Mouse (Mus musculus) midbrain, postnatal 0 days (tissue): ENCODE results near the gene Gcg. TPM values are rescaled to one million over a fixed set of nuclear protein-coding genes. Genes with fewer than 3 reads are reported as not detected.

Experiments used
- ATAC-seq: fragments of 200-750 bp; cut with Nextera tagmentation; 2 replicates; pipeline ENCODE4 v1.8.0; 2017; ENCODE audit warnings: moderate number of reproducible peaks, mild to moderate bottlenecking, moderate TSS enrichment, moderate library complexity; ENCODE audit not compliant: low FRiP score
- DNase-seq: peaks from one replicate; pipeline ENCODE4 v3.0.0-alpha.2; 2015; ENCODE audit warnings: low spot score
- H3K27ac ChIP-seq: fragments of 300-500 bp; sonication (generic); 2 replicates; pipeline ENCODE4 v1.5.1; 2014; ENCODE audit warnings: low read depth, mild to moderate bottlenecking, low read length, mixed read lengths
- H3K27me3 ChIP-seq: fragments of 300-500 bp; sonication (generic); 2 replicates; pipeline ENCODE4 v1.6.1; 2014; ENCODE audit warnings: low read length, control low read depth, mixed read lengths; ENCODE audit not compliant: insufficient read depth
- H3K36me3 ChIP-seq: fragments of 300-500 bp; sonication (generic); 2 replicates; pipeline ENCODE4 v1.6.1; 2014; ENCODE audit warnings: low read length, control low read depth, mixed read lengths; ENCODE audit not compliant: insufficient read depth
- H3K4me1 ChIP-seq: fragments of 300-500 bp; sonication (generic); 2 replicates; pipeline ENCODE4 v1.6.1; 2014; ENCODE audit warnings: mild to moderate bottlenecking, control low read depth, antibody characterized with exemption, low read length, mixed read lengths; ENCODE audit not compliant: insufficient read depth
- H3K4me2 ChIP-seq: fragments of 300-500 bp; sonication (generic); 2 replicates; pipeline ENCODE4 v1.6.1; 2014; ENCODE audit warnings: low read depth, mild to moderate bottlenecking, low read length, mixed read lengths; ENCODE audit not compliant: poor library complexity, severe bottlenecking
- H3K4me3 ChIP-seq: fragments of 300-500 bp; sonication (generic); 2 replicates; pipeline ENCODE4 v1.5.1; 2014; ENCODE audit warnings: low read depth, mild to moderate bottlenecking, low read length, moderate library complexity
- H3K9ac ChIP-seq: fragments of 300-500 bp; sonication (generic); replicated peaks from 2 replicates; pipeline ENCODE4 v1.6.1; 2014; ENCODE audit warnings: mild to moderate bottlenecking, low read length, moderate library complexity, mixed read lengths; ENCODE audit not compliant: poor library complexity, severe bottlenecking
- H3K9me3 ChIP-seq: fragments of 300-500 bp; sonication (generic); 2 replicates; pipeline ENCODE4 v1.6.1; 2016; ENCODE audit warnings: low read length, control low read depth
- CTCF ChIP-seq: IDR thresholded peaks from 2 replicates; pipeline ENCODE4 v1.5.1; 2016; ENCODE audit warnings: antibody characterized with exemption, mild to moderate bottlenecking
- WGBS: fragments of 180-500 bp; shearing (Covaris S2); extraction: QIAGEN DNeasy Blood & Tissue Kit; methylation state at CpG from one replicate; pipeline ENCODE4 v1.1.7; 2014; 5-methylcytosine and 5-hydroxymethylcytosine counted together
- polyA plus RNA-seq: library from polyadenylated mRNA; unstranded; fragments of >200 nt; fragmentation: Nextera tagmentation; extraction: Ambion mirVana; gene quantifications from 2 replicates; pipeline ENCODE4 v1.2.1, GENCODE M21; 2015
- total RNA-seq: library from RNA; depleted of rRNA; stranded (reverse); fragments of >200 nt; gene quantifications from 2 replicates; pipeline ENCODE4 v1.2.3, GENCODE M21; 2014

The Gcg gene
- total and polyA plus RNA-seq, 2 experiments from 2014 or later, result 0.23 TPM; not detected in 1

GRCm38 (mm10) chr2:62507130-62507529 lies 23.7 kb upstream of the Gcg start:
- Histone ChIP-seq H3K4me1 (no peaks in the 10 kb centered on the region), H3K4me2 (no peak overlapping the region), H3K27ac (no peak overlapping the region), H3K27me3 (no peaks in the 10 kb centered on the region), H3K4me3 (no peak overlapping the region), H3K9ac (no peak overlapping the region), H3K36me3 (no peaks in the 10 kb centered on the region), H3K9me3 (no peaks in the 10 kb centered on the region)
- no peak for TF ChIP-seq CTCF
- DNase-seq (no peak), ATAC-seq (no peak)
- WGBS, result 77% methylated on average over 5 of the region's 5 CpGs

- Histone ChIP-seq H3K9me3 (no peaks in the 10 kb centered on the region), H3K9ac (no peak overlapping the region), H3K4me1 (no peaks in the 10 kb centered on the region), H3K27me3 (no peaks in the 10 kb centered on the region), H3K36me3 (no peaks in the 10 kb centered on the region), H3K27ac (no peak overlapping the region), H3K4me3 (no peak overlapping the region), H3K4me2 (no peak overlapping the region)
- no peak for TF ChIP-seq CTCF
- DNase-seq (no peak), ATAC-seq (no peak)
- 29% methylated on average over 2 of the region's 2 CpGs for WGBS
Observed at GRCm38 (mm10) chr2:62506441-62506840, 23.0 kb upstream of the Gcg start.

- Histone ChIP-seq H3K36me3 (no peaks in the 10 kb centered on the region), H3K4me2 (no peak overlapping the region), H3K9me3 (no peaks in the 10 kb centered on the region), H3K27ac (no peak overlapping the region), H3K4me1 (no peaks in the 10 kb centered on the region), H3K9ac (no peak overlapping the region), H3K4me3 (no peak overlapping the region), H3K27me3 (no peaks in the 10 kb centered on the region)
- no peak for DNase-seq
- ATAC-seq, result no peak
- no peak for TF ChIP-seq CTCF
- WGBS, result 83% methylated on average over 4 of the region's 4 CpGs
Observed at GRCm38 (mm10) chr2:62504269-62504796, 20.9 kb upstream of the Gcg start.

- no peak for ATAC-seq
- H3K27ac ChIP-seq, result no peak overlapping the region
- whole genome bisulfite sequencing, result 75% methylated on average over 5 of the region's 5 CpGs
Observed at GRCm38 (mm10) chr2:62503326-62503725, 19.9 kb upstream of the Gcg start.

GRCm38 (mm10) chr2:62502516-62502915 lies 19.1 kb upstream of the Gcg start:
- H3K27me3 ChIP-seq, result no peaks in the 10 kb centered on the region
- H3K4me2 ChIP-seq, result no peak overlapping the region
- no peak for TF ChIP-seq CTCF
- no peaks in the 10 kb centered on the region for H3K4me1 ChIP-seq
- H3K4me3 ChIP-seq, result no peak overlapping the region
- no peaks in the 10 kb centered on the region for H3K9me3 ChIP-seq
- ATAC-seq, result no peak
- no peak overlapping the region for H3K9ac ChIP-seq
- no peaks in the 10 kb centered on the region for H3K36me3 ChIP-seq
- WGBS, result 80% methylated on average over 4 of the region's 4 CpGs
- no peak for DNase-seq
- H3K27ac ChIP-seq, result no peak overlapping the region

More at GRCm38 (mm10) chr2:62503326-62503725, 19.9 kb upstream of the Gcg start:
- no peaks in the 10 kb centered on the region for H3K4me1 ChIP-seq
- H3K9ac ChIP-seq, result no peak overlapping the region
- H3K4me3 ChIP-seq, result no peak overlapping the region
- no peaks in the 10 kb centered on the region for H3K27me3 ChIP-seq
- no peak for DNase-seq
- H3K4me2 ChIP-seq, result no peak overlapping the region
- H3K9me3 ChIP-seq, result no peaks in the 10 kb centered on the region
- TF ChIP-seq CTCF, result no peak
- no peaks in the 10 kb centered on the region for H3K36me3 ChIP-seq

GRCm38 (mm10) chr2:62498821-62499220 lies 15.4 kb upstream of the Gcg start:
- H3K9ac ChIP-seq, result no peak overlapping the region
- no peak overlapping the region for H3K4me3 ChIP-seq
- WGBS, result 94% methylated on average over 5 of the region's 5 CpGs
- H3K27me3 ChIP-seq, result no peaks in the 10 kb centered on the region
- no peaks in the 10 kb centered on the region for H3K9me3 ChIP-seq
- ATAC-seq (no peak), DNase-seq (no peak)
- H3K4me2 ChIP-seq, result no peak overlapping the region
- H3K36me3 ChIP-seq, result no peaks in the 10 kb centered on the region
- H3K27ac ChIP-seq, result no peak overlapping the region
- no peak for TF ChIP-seq CTCF
- no peaks in the 10 kb centered on the region for H3K4me1 ChIP-seq
